Mouse (Mus musculus) cerebellum, adult 2 months (tissue): ENCODE measurements around the gene Nrf1. TPM values are rescaled to one million over a fixed set of nuclear protein-coding genes. Genes with fewer than 3 reads are reported as not detected.

ENCODE experiments used
- DNase-seq, 2 experiments: peaks; one replicate each; pipeline ENCODE4 v3.0.0; 2021
- H3K27ac ChIP-seq: fragments of 200-500 bp; 2 replicates; pipeline ENCODE4 v1.5.1; 2012; ENCODE audit warnings: low read length, control low read depth, inconsistent platforms; ENCODE audit not compliant: insufficient read depth
- H3K27me3 ChIP-seq: fragments of 200-500 bp; 2 replicates; pipeline ENCODE4 v1.6.1; 2012; ENCODE audit warnings: inconsistent platforms, mild to moderate bottlenecking, low read length, moderate library complexity; ENCODE audit not compliant: control insufficient read depth, insufficient read depth
- H3K4me1 ChIP-seq: fragments of 200-500 bp; 2 replicates; pipeline ENCODE4 v1.6.1; 2011; ENCODE audit warnings: low read length; ENCODE audit not compliant: control insufficient read depth, insufficient read depth
- H3K4me3 ChIP-seq: fragments of 200-500 bp; replicated peaks from 2 replicates; pipeline ENCODE3; 2011; ENCODE audit warnings: mild to moderate bottlenecking, low read depth, low read length, control low read depth; ENCODE audit not compliant: insufficient read depth
- CTCF ChIP-seq: fragments of 200-500 bp; IDR thresholded peaks from 2 replicates; pipeline ENCODE4 v1.5.1; 2011; ENCODE audit warnings: low read depth, mild to moderate bottlenecking, control low read depth, low read length, moderate library complexity, borderline replicate concordance; ENCODE audit not compliant: insufficient read depth
- POLR2A ChIP-seq: fragments of 200-500 bp; IDR thresholded peaks from 2 replicates; pipeline ENCODE4 v1.6.1; 2011; ENCODE audit warnings: low read length, control low read depth, borderline replicate concordance; ENCODE audit not compliant: insufficient read depth
- WGBS: fragments of 180-500 bp; shearing (Covaris S2); methylation state at CpG from one replicate; pipeline ENCODE4 v1.1.7; 2018; 5-methylcytosine and 5-hydroxymethylcytosine counted together
- polyA plus RNA-seq: library from polyadenylated mRNA; depleted of rRNA; stranded (reverse); fragments of >200 nt; gene quantifications from 2 replicates; pipeline ENCODE4 v1.2.3, GENCODE M21; 2012

The Nrf1 gene
- polyA plus RNA-seq, 1 experiment: 29.6 TPM

GRCm38 (mm10) chr6:30175225-30175917 is 127.6 kb downstream of the Nrf1 start:
- TF ChIP-seq CTCF: no peak
- TF ChIP-seq POLR2A: no peak
- Histone ChIP-seq H3K4me3 (no peak overlapping the region), H3K27me3 (peaks cover 20% of the 10 kb centered on the region; the same call in 1 of the 2 replicates), H3K27ac (no peak overlapping the region), H3K4me1 (no peaks in the 10 kb centered on the region)
- WGBS: 5% methylated on average over 45 of the region's 45 CpGs
- no peak for DNase-seq

- Histone ChIP-seq H3K4me3 (no peak overlapping the region), H3K4me1 (no peaks in the 10 kb centered on the region), H3K27me3 (peaks cover 20% of the 10 kb centered on the region; the same call in 1 of the 2 replicates), H3K27ac (no peak overlapping the region)
- 11% methylated on average over 28 of the region's 28 CpGs for WGBS
- TF ChIP-seq CTCF (no peak), POLR2A (no peak)
- DNase-seq: no peak
These were observed 128.2 kb downstream of the Nrf1 start for GRCm38 (mm10) chr6:30175918-30176421.

GRCm38 (mm10) chr6:30176496-30176895 is 128.7 kb downstream of the Nrf1 start:
- no peak for DNase-seq
- 36% methylated on average over 12 of the region's 12 CpGs for WGBS
- Histone ChIP-seq H3K4me1 (no peaks in the 10 kb centered on the region), H3K4me3 (no peak overlapping the region), H3K27me3 (peaks cover 20% of the 10 kb centered on the region; the same call in 1 of the 2 replicates), H3K27ac (no peak overlapping the region)
- TF ChIP-seq POLR2A (no peak), CTCF (no peak)

- TF ChIP-seq CTCF (no peak), POLR2A (no peak)
- Histone ChIP-seq H3K27ac (no peak overlapping the region), H3K27me3 (peaks cover 17% of the 10 kb centered on the region; the same call in 1 of the 2 replicates), H3K4me3 (no peak overlapping the region), H3K4me1 (no peaks in the 10 kb centered on the region)
- DNase-seq: peak in 1 of 2 experiments; percentile 18
- WGBS: 17% methylated on average over 14 of the region's 14 CpGs
These were observed 129.5 kb downstream of the Nrf1 start for GRCm38 (mm10) chr6:30177305-30177704.

GRCm38 (mm10) chr6:30178023-30178639 is 130.3 kb downstream of the Nrf1 start:
- Histone ChIP-seq H3K4me1 (no peaks in the 10 kb centered on the region), H3K27ac (no peak overlapping the region), H3K4me3 (no peak overlapping the region), H3K27me3 (peaks cover 16% of the 10 kb centered on the region; the same call in 1 of the 2 replicates)
- no peak for TF ChIP-seq POLR2A
- DNase-seq: peak in 1 of 2 experiments; percentile 20
- WGBS: 9% methylated on average over 27 of the region's 27 CpGs

GRCm38 (mm10) chr6:30179046-30179445 is 131.3 kb downstream of the Nrf1 start:
- 27% methylated on average over 11 of the region's 11 CpGs for WGBS
- no peak overlapping the region for H3K4me3 ChIP-seq
- TF ChIP-seq POLR2A (no peak), CTCF (no peak)
- DNase-seq: no peak
- no peaks in the 10 kb centered on the region for H3K4me1 ChIP-seq
- H3K27ac ChIP-seq: no peak overlapping the region
- peaks cover 11% of the 10 kb centered on the region; the same call in 1 of the 2 replicates for H3K27me3 ChIP-seq

GRCm38 (mm10) chr6:30180321-30180720 is 132.5 kb downstream of the Nrf1 start:
- H3K27ac ChIP-seq: no peak overlapping the region
- 59% methylated on average over 2 of the region's 2 CpGs for WGBS
- no peak for DNase-seq
- peaks cover 7% of the 10 kb centered on the region; the same call in 1 of the 2 replicates for H3K27me3 ChIP-seq
- no peak for TF ChIP-seq POLR2A
- TF ChIP-seq CTCF: no peak
- H3K4me1 ChIP-seq: no peaks in the 10 kb centered on the region
- no peak overlapping the region for H3K4me3 ChIP-seq

GRCm38 (mm10) chr6:30182038-30182437 is 134.2 kb downstream of the Nrf1 start:
- H3K27me3 ChIP-seq: no peaks in the 10 kb centered on the region; the same call in 1 of the 2 replicates
- WGBS: 24% methylated on average over 6 of the region's 6 CpGs

More at GRCm38 (mm10) chr6:30182038-30182437, 134.2 kb downstream of the Nrf1 start:
- no peak overlapping the region for H3K27ac ChIP-seq
- no peak for TF ChIP-seq POLR2A
- TF ChIP-seq CTCF: no peak
- H3K4me3 ChIP-seq: no peak overlapping the region
- no peaks in the 10 kb centered on the region for H3K4me1 ChIP-seq
- no peak for DNase-seq
